Mouse (Mus musculus) gastrocnemius, adult 2 months (tissue): ENCODE measurements around the gene Pls1. TPM values are rescaled to one million over a fixed set of nuclear protein-coding genes. Genes with fewer than 3 reads are reported as not detected.
A peak's percentile ranks its signal among the peaks of the same experiment; 100 is the strongest.

ENCODE experiments used
- DNase-seq: peaks from one replicate; pipeline ENCODE4 v3.0.0; 2022
- H3K27ac ChIP-seq: fragments of 200-600 bp; 2 replicates; pipeline ENCODE4 v1.8.1; 2022; ENCODE audit warnings: mild to moderate bottlenecking
- H3K4me3 ChIP-seq: fragments of 200-600 bp; 2 replicates; pipeline ENCODE4 v1.8.1; 2022; ENCODE audit warnings: mild to moderate bottlenecking, moderate library complexity
- CTCF ChIP-seq: fragments of 200-600 bp; IDR thresholded peaks from 2 replicates; pipeline ENCODE4 v1.8.1; 2022; ENCODE audit warnings: antibody characterized with exemption, mild to moderate bottlenecking, moderate library complexity
- intact Hi-C: fragments of 180-260 bp; cut with DNase I; formaldehyde crosslinking; loops from one replicate; pipeline ENCODE4 v1.15.1; 2025
- total RNA-seq, 2 experiments: library from RNA; stranded (reverse); gene quantifications; 2 replicates each; pipeline ENCODE4 v1.2.3; 2021

Pls1 gene
- total RNA-seq, 2 experiments from 2014 or later, result 0.06 TPM; not detected in 1

- no peak overlapping the region for H3K27ac ChIP-seq
- intact Hi-C loops, result no loop called here
Observed at GRCm38 (mm10) chr9:95832758-95833157, 12.4 kb downstream of the Pls1 start.

GRCm38 (mm10) chr9:95827565-95827964 lies 17.5 kb downstream of the Pls1 start:
- intact Hi-C loops, result no loop called here

More at GRCm38 (mm10) chr9:95832758-95833157, 12.4 kb downstream of the Pls1 start:
- DNase-seq, result no peak
- H3K4me3 ChIP-seq, result no peak overlapping the region
- TF ChIP-seq CTCF, result no peak

DNA sequence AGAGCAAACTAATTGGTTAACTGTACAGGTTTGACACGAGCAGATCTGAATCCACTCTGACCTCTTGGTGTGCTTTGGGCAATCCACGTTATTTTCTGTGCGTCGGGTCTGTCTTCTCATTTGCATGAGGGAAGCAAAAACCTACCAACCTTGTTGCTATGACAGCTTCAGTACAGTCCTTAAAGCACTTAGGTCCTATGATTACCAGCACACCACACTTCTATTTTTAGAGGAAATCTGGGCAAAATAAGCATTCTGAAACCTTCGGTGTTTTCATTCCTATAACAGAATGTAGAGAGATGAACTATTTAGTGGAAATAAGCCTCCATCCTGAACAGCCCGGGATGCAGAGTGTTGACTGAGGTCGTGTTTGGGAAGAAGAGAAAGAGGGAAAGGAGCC lies 22.6 kb downstream of the Pls1 start:
- intact Hi-C loops, result no loop called here
- no peak for DNase-seq
- H3K27ac ChIP-seq, result no peak overlapping the region
- no peak overlapping the region for H3K4me3 ChIP-seq
- TF ChIP-seq CTCF, result no peak

More at GRCm38 (mm10) chr9:95827565-95827964, 17.5 kb downstream of the Pls1 start:
- TF ChIP-seq CTCF, result no peak
- no peak for DNase-seq
- H3K27ac ChIP-seq, result no peak overlapping the region
- H3K4me3 ChIP-seq, result no peak overlapping the region

DNA sequence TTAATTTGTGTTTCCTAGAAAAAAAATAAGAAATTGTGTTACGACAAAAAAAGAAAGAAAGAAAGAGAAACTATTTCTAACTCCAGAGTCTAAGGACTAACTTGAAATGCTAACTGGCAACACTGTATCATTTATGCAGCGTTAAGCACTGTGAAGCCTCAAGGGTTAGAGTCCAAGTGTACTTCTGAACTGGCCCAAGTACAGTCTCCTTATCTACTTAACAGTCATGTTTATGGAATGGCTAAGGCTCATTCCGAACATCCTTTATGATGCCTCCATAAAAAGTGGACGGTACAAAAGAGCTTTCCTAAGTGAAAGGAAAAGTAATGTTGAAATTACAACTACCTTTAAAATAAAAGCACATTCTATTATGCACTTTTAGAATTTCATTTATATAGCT lies 29.4 kb downstream of the Pls1 start:
- no peak overlapping the region for H3K27ac ChIP-seq
- intact Hi-C loops, result no loop called here
- DNase-seq, result no peak
- H3K4me3 ChIP-seq, result no peak overlapping the region
- no peak for TF ChIP-seq CTCF

GRCm38 (mm10) chr9:95815015-95815673 lies 30.0 kb downstream of the Pls1 start:
- DNase-seq, result no peak
- H3K27ac ChIP-seq, result no peak overlapping the region
- no peak overlapping the region for H3K4me3 ChIP-seq
- intact Hi-C loops, result no loop called here
- no peak for TF ChIP-seq CTCF

GRCm38 (mm10) chr9:95813721-95814531 lies 31.2 kb downstream of the Pls1 start:
- intact Hi-C loops, result no loop called here
- DNase-seq, result no peak
- no peak for TF ChIP-seq CTCF
- no peak overlapping the region for H3K27ac ChIP-seq
- H3K4me3 ChIP-seq, result peak overlapping the region; percentile 23

- intact Hi-C loops, result no loop called here
- no peak overlapping the region for H3K4me3 ChIP-seq
- TF ChIP-seq CTCF, result no peak
- H3K27ac ChIP-seq, result no peak overlapping the region
- no peak for DNase-seq
Observed at GRCm38 (mm10) chr9:95811817-95812216, 33.3 kb downstream of the Pls1 start.

DNA sequence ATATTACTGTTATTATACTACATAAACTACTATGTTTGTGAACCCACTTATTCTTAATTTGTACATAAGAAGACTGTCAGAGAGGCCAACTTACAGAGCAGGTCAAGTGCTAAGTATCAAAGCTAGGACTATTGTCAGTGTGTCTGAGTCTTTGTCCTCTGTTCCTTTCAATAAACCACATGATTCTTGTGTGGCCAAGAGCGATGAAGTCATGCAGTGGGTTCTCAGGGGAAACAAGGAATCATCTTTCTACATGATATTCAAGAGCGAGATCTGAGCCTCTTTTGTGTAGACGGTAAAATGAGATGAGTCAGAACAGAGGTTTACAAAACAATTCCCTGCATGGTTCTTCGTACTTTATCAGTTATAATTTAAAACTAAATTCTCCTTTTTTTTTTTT lies 35.5 kb downstream of the Pls1 start:
- no peak for DNase-seq
- no peak overlapping the region for H3K27ac ChIP-seq
- H3K4me3 ChIP-seq, result no peak overlapping the region
- TF ChIP-seq CTCF, result no peak
- intact Hi-C loops, result no loop called here

- no peak for TF ChIP-seq CTCF
- intact Hi-C loops, result no loop called here
- H3K27ac ChIP-seq, result no peak overlapping the region
Observed at GRCm38 (mm10) chr9:95805449-95805848, 39.7 kb downstream of the Pls1 start.

GRCm38 (mm10) chr9:95803783-95804182 lies 41.3 kb downstream of the Pls1 start:
- DNase-seq, result no peak
- intact Hi-C loops, result no loop called here
- Histone ChIP-seq H3K27ac (no peak overlapping the region), H3K4me3 (no peak overlapping the region)
- TF ChIP-seq CTCF, result no peak

More at GRCm38 (mm10) chr9:95805449-95805848, 39.7 kb downstream of the Pls1 start:
- no peak for DNase-seq
- no peak overlapping the region for H3K4me3 ChIP-seq

- DNase-seq, result no peak
- TF ChIP-seq CTCF, result no peak
- intact Hi-C loops, result no loop called here
- Histone ChIP-seq H3K4me3 (no peak overlapping the region), H3K27ac (no peak overlapping the region)
Observed at GRCm38 (mm10) chr9:95801610-95802451, 43.3 kb downstream of the Pls1 start.

- intact Hi-C loops, result no loop called here
- no peak overlapping the region for H3K4me3 ChIP-seq
- no peak for DNase-seq
- TF ChIP-seq CTCF, result no peak
- H3K27ac ChIP-seq, result no peak overlapping the region
Observed at GRCm38 (mm10) chr9:95796323-95796722, 48.8 kb downstream of the Pls1 start.

DNA sequence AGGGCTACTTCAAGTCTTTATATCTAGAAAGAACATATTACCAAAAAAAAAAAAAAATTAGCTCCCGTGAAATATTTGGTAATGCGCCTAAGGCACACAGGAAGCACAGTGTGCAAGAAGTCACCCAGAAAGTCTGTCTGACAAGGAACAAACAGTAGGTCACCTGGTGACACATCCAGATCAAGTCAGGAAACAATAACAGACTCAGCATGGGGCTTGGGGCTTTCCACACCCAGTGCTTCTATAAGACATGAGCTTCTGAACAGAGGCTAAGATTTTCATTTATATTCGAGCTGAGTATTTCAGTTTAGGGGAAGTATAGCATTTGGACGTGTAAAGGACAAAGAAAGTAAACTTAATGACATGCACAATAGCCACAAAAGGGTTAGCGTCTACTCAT lies 49.3 kb downstream of the Pls1 start:
- Histone ChIP-seq H3K27ac (no peak overlapping the region), H3K4me3 (no peak overlapping the region)
- intact Hi-C loops, result no loop called here
- DNase-seq, result no peak
- TF ChIP-seq CTCF, result no peak
